Mouse (Mus musculus) kidney, adult 8-10 months (tissue): ENCODE results near the gene Sirpa.
A peak's percentile ranks its signal among the peaks of the same experiment; 100 is the strongest.

Source experiments
- DNase-seq, 2 experiments: peaks; one replicate each; pipeline ENCODE4 v3.0.0; 2022

The Sirpa gene

DNA sequence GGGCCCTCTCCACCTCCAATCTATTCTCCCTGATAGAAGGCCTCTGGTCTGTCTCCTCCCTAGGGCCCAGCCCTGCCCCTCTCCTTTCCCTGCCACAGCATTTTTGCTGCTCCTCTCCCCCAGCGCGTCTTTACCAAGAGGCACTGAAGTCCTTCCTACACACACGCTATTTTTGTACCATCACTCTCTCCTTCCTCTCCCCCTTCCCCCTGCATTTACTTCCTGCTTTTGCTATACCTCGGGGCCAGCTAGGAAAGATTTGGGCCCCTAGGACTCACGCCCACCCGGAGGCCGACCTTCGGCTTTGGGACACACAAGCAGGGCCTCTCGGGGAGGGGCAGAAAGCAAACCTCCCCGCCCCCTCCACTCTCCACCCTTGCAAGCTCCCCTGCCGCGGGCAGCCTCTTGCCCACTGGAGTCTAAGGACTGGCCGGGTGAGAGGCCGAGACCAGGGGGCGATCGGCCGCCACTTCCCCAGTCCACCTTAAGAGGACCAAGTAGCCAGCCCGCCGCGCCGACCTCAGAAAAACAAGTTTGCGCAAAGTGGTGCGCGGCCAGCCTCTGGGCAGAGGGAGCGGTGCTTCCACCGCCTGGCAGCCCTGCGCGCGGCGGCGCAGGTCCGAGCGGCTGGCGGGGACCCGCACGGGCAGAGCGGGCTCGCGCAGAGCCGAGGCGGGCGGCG is at the start of gene Sirpa:
Gene Sirpa (plus strand): TSS at position 377 of the 682 bp plus-strand sequence.
- DNase-seq, result peak; percentile 76

DNA sequence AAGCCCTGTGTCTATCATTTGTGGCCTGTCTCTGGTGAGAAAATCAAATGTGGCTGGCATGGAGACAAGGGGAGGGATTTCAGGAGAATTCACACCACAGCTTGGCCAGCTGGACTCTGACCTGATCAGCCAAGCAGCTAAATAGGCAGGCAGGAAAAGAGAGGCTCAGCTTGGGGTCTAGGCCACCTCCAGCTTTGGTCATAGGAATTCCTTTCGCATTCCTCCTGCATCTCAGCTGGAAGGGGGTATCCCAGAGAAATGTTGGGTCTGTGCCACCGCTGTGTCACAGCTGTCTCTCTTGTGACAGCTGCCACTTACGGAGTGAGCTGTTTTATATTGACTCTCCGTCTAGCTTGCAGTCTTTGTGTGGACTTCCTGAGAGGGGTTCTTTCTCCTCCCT is 48.2 kb upstream of the Sirpa start:
- DNase-seq, result peak; percentile 83 to 85

DNA sequence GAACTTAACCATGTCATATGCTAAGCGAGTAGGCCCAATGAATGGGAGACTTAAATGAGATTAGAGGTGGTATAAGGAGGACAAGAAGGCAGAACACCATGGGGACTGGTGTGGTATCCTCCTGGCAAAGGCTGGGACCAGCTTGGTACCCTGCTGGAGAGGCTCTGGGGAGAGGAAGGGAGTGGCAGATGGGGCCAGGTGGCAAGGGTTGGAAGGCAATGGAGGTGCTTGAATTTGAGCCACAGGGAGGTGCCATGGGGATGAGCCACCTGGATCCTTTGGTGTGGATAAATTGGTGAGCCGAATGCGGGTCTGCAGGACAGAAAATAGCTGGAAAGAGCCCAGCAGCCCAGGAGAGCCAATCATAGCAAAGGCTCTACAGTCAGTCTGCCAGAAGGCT is 47.7 kb upstream of the Sirpa start:
- no peak for DNase-seq

DNA sequence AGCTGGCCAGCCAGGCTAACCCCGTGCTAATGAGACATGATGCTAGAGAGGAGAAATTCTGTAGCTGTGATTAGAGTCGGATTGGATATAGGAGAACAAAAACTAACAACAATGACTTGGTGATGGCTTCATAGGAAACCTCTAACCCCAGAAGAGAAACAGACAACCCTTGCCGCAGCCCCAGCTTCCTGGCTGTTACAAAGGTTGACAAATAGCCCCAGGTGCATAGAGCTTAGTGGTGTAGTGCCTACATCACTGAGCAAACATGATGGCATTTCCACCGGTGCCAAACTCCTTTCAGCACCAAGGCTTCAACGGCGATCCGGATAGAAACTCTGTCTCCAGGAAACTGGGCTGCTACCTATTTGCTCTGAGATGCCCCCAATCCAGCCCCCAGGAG is 47.0 kb upstream of the Sirpa start:
- no peak for DNase-seq

DNA sequence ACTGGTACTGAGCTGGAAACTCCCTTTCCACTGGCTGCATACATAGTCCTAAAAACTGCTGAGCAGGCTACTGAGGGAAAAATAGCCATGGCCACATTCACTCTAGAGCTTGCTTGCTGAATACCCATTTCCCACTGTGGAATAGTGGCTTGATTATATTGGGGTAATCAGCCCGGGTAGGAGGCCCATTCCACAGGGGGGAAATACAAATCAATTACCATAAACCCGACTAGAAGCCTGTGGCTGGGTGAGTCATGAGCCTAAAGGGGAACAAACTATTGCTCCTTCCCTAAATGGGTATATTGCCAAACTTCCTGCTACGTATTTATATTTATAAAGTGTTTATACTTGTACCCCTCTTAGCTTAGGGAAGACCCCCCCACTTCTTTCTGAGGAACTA is 45.9 kb upstream of the Sirpa start:
- DNase-seq, result no peak

DNA sequence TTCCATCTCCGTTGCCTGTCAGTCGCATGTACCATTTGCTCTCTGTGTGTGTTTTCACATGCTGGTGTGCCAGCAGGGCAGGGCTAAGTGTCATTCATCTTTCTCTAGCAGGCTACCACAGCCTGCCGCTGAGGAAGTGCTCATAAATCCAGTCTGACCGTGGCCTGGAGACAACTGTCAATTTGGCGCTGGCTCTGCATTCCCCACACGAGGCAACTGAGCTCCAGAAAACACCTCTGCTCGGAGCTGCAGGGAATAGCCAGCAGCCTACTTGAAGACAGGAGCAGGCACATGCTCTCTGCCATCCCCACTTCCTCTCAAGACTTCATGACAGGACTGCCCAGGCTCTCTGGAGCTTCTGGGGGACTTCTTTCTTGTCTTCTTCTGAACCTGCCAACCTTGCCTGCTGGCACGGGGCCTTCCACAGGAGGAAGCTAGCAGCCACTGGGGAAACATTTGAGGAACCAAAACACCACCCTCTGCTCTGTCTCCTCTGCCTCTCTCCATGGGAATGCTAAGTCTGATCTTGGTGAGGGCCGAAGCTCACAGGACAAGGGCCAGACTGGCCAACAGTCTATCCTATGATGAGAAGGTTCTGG is 43.0 kb upstream of the Sirpa start:
- no peak for DNase-seq

DNA sequence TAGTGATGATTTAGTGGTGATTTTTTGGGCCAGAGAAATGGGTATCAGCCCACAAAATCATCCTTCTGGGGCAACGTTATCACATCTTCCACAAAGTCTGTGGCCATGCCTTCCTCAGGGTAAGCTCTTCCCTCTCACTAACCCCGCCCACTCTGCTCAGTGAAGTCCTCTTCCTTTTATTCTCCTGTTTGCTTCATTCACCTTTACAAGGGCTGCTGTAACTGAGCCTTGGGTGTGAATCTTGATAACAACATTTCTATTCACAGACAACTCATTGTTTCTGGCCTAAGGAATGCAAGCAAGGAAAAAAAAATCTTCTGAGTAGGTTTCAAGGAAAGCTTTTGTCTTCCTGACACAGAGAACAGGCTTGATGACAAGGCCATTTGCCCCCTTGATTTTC is 41.9 kb upstream of the Sirpa start:
- no peak for DNase-seq

DNA sequence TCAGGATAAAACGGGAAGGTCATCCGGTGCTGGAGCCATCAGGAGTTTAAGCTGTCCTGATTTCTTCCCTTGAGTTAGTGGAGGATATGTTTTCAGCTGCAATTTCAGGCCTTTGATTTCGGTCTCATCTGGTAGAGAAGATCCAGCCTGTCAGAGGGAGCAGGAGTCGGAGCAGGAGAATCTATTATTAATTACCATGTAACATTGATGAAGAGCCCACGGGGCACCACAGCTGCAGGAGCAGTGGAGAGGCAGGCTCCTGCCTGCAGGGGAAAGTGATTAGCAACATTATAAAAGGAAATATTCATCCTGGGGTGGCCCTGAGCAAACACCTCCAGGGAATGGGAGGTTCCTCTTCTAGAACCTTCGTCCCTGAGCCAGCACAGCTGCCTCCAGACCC is 36.6 kb upstream of the Sirpa start:
- DNase-seq, result no peak

DNA sequence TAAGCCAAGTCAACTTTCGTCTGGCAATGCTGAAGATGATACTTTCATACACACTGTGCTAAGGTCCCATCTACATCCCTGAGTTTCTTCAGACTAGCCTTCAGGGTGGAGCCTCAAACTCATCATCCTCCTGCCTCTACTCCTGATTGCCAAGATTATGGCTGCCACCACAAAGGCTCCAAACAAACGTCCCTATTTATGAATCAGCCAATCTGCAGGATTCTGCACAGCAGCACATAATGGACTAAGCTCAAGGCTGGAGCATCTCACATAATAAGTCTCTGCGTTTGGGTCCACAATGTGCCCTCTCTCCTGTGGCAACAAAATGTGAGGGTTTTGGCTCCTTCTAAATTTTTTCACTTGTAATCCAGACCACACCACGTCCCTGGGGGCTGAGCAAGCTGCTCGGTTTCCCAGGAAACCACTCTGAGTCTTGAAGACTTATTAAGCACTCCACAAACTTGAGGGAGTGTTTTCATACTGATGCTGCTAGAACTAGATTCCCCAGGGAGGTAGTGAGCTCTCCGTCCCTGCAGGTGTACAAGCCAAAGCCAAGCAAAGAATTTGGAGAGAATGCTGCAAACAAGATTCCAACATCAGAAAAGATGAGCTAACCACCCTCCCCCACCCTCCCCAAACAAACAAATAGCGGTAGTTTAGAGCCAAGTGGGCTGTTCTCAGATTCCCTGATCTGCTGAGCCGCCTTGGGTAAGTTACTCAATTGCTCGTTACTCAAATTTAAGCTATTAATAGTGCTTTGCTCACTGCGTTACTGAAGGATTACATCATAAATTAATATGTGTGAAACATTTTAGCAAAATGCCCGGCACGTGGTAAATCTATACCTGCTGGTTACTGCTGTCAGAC is 34.4 kb upstream of the Sirpa start:
- no peak for DNase-seq

DNA sequence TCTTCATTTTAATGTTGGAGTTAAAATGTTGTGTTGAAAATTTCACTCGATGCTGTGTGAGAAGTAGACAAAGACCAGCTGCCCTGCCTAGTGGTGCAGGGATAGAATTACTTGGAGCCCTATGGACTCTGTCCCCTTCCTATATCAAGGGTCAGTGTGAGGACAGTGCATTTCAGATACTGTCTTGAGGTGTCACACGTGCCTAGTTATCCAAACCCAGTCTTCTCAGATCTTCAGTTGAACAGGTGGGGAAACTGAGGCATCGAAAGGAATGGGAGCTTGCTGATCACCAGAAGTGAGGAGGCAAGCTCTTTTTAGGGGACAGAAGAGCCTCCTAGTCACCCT is 33.8 kb upstream of the Sirpa start:
- DNase-seq, result no peak

DNA sequence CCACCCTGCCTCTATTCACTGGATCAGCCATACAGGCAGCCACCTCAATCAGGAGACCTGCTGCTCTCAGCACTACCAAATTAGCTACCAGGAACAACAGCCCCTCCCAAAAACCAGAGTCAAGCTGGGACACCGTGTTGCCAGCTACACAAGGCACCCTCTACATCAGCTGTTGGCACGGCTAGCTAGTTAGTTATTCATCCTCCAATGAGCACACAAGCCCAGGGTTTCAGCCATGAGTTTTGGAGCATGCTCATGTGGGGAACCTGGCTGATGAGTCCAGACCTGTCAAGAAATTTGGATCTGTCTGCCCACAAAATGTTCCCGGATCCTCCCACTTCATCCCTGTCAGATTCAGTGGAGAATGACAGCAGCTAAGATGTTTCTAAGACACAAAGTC is 30.8 kb upstream of the Sirpa start:
- DNase-seq, result no peak

DNA sequence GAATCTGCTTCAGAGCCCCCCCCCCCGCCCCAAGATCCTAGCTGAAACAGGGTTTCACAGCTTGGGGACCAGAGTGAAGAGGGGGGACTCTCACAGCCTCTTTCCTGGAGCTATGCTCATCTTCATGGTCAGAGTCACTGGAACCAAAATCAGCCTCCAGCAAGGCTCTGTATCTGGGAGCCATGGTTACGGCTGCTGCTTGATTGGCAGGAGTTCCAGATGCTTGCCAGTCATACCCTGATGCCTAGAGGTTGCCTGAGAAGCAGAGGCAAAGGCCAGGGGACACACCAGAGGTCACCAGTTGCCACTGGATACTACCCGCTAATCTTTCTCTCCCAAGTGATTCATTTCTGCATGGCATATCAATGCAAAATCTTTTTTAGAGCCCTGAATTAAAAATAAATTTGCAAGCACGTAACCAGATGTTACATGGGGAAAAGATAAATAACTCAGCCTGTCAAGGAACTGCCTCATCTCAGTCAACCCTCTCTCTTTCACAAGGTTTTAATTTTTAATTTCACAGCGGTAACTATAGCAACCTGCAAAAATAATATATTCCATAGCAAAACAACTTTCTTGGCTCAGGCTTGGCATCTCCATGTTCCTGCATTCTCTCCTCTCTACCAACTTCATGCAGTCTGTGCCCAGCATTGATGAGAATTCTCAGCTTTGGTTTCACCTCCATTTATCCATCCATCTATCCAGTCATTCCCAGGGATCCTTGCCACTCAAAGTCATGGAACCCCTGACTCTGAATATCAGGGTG is 28.5 kb upstream of the Sirpa start:
- DNase-seq, result no peak

DNA sequence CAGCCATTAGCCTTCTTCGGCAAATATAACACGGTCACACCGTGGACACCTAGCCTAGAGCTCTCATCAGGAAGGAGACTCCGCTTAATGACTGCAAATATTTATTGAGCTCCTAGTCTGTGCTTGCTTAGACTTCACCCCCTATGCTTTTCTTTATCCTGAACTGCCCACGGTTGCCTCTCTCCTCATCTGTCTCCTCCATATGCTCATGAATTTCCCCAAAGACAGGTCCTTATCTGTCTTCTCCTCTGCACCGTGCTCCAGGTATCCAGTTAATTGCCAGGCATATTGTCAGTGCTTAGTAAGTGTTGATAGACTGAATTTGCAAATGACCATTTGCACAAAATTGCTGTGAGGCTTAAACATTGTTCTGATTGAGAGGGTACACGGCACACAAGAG is 23.5 kb upstream of the Sirpa start:
- no peak for DNase-seq

DNA sequence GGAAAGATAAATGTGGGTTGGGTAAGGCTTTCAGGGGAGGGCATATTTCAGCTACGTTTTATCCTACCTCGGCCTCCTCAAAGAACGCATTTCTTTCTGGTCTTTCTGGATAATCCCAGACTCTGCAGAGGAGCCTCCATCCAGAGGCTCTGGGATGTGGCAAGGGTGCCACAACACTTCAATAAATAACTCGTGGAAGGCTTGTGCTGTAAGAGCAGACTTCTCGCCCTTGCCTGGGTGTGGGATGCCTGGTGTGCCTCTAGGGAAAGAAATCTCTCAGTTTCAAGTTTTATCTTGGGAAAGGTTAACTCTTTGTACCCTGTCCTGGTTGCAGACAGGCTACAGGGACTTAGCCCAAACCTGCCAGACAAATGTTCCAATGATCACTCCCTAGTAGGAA is 23.1 kb upstream of the Sirpa start:
- no peak for DNase-seq

DNA sequence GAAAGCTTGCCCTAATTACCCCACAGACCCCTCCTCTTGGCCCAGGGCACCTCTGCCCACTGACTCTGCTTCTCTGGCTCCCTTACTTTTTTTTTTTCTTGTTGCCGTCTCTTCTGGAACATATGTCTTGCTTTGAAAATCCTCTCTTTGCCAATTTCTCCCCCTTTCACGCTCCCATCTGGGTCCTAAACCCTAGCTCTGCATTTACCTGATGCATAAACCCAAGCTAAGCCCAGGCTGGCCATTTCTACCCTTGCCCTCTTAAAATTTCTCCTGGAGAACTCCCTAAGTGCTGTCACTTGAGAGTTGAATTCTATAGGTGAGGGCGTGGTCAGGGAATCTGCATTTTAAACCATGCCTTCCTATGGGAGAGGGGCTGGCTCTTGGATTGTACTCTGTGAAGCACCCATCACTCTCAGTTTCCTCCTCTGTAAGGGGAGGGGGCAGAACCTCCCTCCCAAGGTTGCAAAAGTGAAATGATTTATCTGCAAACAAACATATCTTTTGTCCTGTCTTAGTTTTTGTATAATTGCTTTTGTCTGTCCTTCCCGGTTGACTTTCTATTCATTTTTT is 18.8 kb upstream of the Sirpa start:
- no peak for DNase-seq

DNA sequence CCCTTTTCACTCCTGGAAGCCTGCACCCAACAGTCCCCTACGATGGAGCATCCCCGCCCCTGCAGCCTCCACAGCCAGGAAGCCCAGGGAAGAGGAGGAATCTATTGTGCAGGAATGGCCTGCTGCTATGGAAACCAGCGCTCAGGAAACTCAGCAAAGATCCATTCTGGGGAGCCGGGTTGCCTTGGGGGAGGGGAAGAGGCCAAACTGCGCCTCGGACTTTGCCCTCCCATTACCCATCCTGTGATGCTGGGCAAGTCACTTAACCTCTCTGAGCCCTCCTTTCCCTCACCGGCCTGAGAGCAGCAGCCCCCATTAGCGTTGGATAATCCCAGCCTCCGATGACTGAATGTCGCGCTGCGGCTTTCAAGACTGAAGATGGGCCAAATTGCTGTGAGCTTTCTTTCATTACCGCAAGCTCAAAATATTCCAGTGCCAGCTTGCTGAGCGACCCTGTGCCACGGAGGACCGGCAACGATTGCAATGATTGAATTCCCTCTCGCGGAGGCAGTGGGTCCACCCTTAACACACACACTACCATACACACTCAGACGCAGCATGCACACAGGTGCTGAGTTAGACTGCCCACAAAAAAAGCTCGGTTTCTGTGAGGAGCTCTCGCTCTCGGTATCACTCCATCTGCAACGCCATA is 18.1 kb upstream of the Sirpa start:
- DNase-seq, result no peak

DNA sequence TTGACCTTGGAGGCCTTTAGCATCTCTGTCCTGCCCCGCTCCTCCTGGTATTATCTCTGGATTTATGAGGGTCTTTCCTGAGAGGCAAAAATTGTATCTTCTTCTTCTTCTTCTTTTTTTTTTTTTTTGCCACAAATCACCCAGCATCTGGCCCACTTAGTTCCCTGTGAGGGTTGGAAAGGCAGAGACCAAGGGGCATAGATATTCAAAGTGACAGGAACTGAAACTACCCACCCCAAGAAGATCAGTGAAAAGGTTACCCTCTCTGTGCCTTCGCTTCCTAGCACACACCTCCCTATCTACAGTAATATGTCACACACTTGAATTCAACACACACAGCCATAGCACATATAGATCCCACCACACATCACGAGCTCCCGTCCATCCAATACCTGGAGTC is 17.5 kb upstream of the Sirpa start:
- no peak for DNase-seq

DNA sequence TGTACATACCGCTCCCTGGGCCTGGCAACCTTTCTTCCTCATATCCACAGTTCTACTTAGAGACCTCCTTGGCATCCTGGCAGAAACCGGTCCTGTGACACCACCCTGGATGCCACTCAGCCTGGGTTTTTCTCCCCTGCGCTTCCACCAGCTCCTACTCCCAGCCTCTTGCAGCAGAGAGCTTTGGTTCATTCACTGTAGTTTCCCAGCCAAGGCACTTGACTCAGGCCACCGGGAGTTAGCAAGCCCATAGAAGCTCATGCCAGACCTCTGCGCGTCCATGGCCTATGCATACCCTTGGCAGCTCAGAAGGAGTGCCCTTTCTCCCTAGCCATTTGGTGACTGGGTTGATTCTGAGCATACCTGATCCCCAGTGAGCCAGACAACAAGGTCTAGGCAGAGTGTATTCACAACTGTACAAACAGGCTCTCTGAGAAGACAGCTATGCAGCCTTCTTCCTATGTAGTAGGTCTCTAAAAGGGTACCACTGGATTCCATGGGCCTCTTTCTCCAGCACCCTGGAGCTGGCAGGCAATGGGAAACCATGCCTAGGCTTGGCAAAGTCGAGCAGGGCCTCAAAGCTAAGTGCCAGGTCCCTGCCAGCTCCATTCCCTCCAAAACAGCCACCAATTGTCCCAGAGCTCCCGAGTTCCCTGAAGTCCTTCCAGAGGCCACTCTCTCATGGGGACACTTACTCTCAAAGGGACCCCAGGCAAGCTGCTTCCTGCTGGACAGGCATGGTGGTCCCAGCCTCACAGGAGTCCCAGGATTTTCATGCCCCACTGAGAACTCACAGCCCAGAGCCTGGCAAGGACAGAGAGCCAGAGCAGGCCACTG is 15.8 kb upstream of the Sirpa start:
- DNase-seq, result no peak

DNA sequence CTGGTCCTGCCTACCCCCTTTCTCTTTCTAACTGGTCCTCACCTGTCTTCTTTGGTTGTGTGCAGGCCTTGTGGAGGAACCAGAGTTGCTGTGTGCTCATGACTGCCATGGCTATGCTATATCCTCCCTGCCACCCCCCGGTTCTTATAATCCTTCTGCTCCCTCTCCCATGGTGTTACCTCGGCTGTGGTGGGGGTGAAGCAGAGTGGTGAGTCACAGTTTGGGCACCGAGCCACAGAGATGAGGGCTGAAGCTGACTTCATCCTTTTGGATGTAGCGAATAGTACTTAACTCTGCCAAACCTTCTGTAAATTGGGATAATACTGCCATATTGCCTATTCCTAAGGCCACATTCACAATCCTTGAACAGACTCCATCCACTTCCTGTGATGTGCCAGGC is 12.0 kb upstream of the Sirpa start:
- DNase-seq, result no peak

DNA sequence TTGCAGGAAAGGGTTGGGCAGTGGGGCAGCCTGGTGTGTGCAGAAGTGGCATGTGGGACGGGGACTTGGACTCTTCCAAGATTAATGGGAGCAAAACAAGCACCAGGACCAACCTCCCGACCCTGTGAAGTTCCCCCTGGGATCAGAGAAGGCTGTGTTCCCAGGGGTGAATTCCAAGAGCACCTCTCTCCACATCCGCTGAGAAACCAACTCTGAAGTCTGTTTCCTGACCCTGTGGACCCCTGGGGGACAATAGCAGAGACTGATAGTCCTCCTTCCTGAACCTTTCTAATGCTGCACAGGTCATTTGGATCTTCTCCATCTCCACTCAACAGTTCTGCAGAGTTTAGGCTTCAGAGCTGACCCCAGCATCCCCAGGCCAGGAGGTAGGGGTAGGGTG is 10.8 kb upstream of the Sirpa start:
- DNase-seq, result peak; percentile 21 to 47

DNA sequence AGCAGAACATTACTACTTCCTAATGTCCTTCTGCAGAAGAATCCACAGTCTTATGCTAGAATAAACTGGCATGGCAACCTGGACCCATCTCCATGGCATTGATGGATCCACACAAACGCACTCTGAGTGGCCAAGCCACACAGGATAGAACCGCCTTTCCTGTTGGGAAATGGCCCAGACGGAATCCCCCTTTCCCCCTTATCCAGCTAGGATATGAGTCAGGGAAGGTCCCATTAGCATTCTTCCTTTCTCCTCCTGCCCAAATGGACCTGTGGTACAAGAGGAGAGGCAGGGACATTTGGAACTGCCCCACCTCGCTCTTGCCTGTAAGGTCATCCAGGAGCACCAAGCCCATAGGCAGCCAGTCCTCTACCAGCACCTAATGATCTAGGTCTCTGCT is 10.4 kb upstream of the Sirpa start:
- DNase-seq, result peak; percentile 24 to 28

DNA sequence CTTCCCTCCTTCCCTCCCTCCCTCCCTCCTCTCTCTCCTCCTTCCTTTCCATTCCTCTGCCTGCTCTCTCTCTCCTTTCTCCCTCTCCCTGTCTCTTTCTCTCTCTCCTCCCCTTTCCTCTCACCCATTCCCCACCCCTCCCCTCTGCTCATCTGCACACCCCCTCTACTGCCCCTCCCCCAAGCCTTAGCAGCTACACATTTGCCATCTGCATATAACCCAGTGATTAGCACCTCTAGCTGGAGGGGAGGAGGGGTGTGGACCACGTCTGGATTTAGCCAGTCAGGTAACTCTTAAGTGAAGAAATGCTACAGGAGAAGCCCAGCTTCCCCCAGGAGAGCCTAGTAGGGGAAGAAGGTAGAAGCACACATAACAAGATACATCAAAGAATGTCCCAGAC is 7.7 kb upstream of the Sirpa start:
- no peak for DNase-seq
